Mouse (Mus musculus) liver, embryonic 14.5 days (tissue): ENCODE data around the gene Sla2.

Experiments used
- CTCF ChIP-seq: IDR thresholded peaks from 2 replicates; pipeline ENCODE4 v1.5.1; 2016; ENCODE audit warnings: antibody characterized with exemption, low read depth, control low read depth
- EP300 ChIP-seq: IDR thresholded peaks from 2 replicates; pipeline ENCODE4 v1.6.1; 2016; ENCODE audit warnings: antibody characterized with exemption, low read depth

GRCm38 (mm10) chr2:156931421-156931820 is 44.4 kb upstream of the Sla2 start:
- TF ChIP-seq CTCF: no peak
- TF ChIP-seq EP300: no peak
